Mouse (Mus musculus) G1E (cell line): ENCODE data around the gene Il2ra.

ENCODE experiments used
- CTCF ChIP-seq: IDR thresholded peaks from 2 replicates; pipeline ENCODE4 v1.5.1; 2012; ENCODE audit warnings: low read depth, low read length, inconsistent platforms, mixed read lengths
- GATA1 ChIP-seq: IDR thresholded peaks from 2 replicates; pipeline ENCODE4 v1.6.1; 2012; ENCODE audit warnings: borderline replicate concordance, low read length, inconsistent platforms, mixed read lengths
- POLR2AphosphoS5 ChIP-seq: IDR thresholded peaks from 2 replicates; pipeline ENCODE4 v1.6.1; 2012; ENCODE audit warnings: low read depth, low read length, inconsistent platforms; ENCODE audit not compliant: insufficient replicate concordance
- TAL1 ChIP-seq: conservative IDR thresholded peaks from 2 replicates; pipeline ENCODE4 v1.6.1; 2012; ENCODE audit warnings: low read depth, low read length, inconsistent platforms, mixed read lengths

GRCm38 (mm10) chr2:11654990-11655931, 12.7 kb downstream of the Il2ra start:
- no peak for TF ChIP-seq CTCF
- no peak for TF ChIP-seq GATA1
- no peak for TF ChIP-seq TAL1
- no peak for TF ChIP-seq POLR2AphosphoS5
